Mouse (Mus musculus): ENCODE data around the gene Arid3a. TPM values are rescaled to one million over a fixed set of nuclear protein-coding genes. Genes with fewer than 3 reads are reported as not detected.

Arid3a gene
- polyA plus RNA-seq, 1 experiment = 6.7 TPM

GRCm38 (mm10) chr10:79997034-79997760, 70.4 kb downstream of the Arid3a start:
- Histone ChIP-seq H3K4me1 (ENCODE audit: control insufficient read depth, insufficient read depth, low read length) (no peaks in the 10 kb centered on the region), H3K27me3 (replicated peaks; ENCODE audit: control insufficient read depth, insufficient read depth, low read length) (no peaks in the 10 kb centered on the region), H3K36me3 (ENCODE audit: control insufficient read depth, insufficient read depth, low read length) (no peaks in the 10 kb centered on the region), H3K27ac (ENCODE audit: insufficient read depth, low read depth, low read length) (no peak overlapping the region), H3K4me3 (ENCODE audit: insufficient read depth, low read depth, low read length) (peak overlapping the region; percentile 57)
- TF ChIP-seq CTCF (conservative IDR thresholded peaks at IDR 0.05; ENCODE audit: insufficient read depth, insufficient read length, low read depth, low read length) = no peak
- TF ChIP-seq POLR2A (IDR thresholded peaks at IDR 0.05; ENCODE audit: low read depth, low read length) = no peak
- 1% methylated on average over 35 of the region's 35 CpGs for WGBS
- peak; percentile 76 for DNase-seq

- TF ChIP-seq POLR2A (IDR thresholded peaks at IDR 0.05; ENCODE audit: low read depth, low read length) = no peak
- no peak overlapping the region for H3K27ac ChIP-seq (ENCODE audit: insufficient read depth, low read depth, low read length)
- no peaks in the 10 kb centered on the region for H3K36me3 ChIP-seq (ENCODE audit: control insufficient read depth, insufficient read depth, low read length)
- H3K4me3 ChIP-seq (ENCODE audit: insufficient read depth, low read depth, low read length) = no peak overlapping the region
- no peak for DNase-seq
- H3K4me1 ChIP-seq (ENCODE audit: control insufficient read depth, insufficient read depth, low read length) = no peaks in the 10 kb centered on the region
- H3K27me3 ChIP-seq (replicated peaks; ENCODE audit: control insufficient read depth, insufficient read depth, low read length) = no peaks in the 10 kb centered on the region
- WGBS = 37% methylated on average over 15 of the region's 15 CpGs
These were observed 71.0 kb downstream of the Arid3a start for GRCm38 (mm10) chr10:79997819-79998218.

- TF ChIP-seq CTCF (conservative IDR thresholded peaks at IDR 0.05; ENCODE audit: insufficient read depth, insufficient read length, low read depth, low read length) (no peak), POLR2A (IDR thresholded peaks at IDR 0.05; ENCODE audit: low read depth, low read length) (no peak)
- no peak for DNase-seq
- Histone ChIP-seq H3K4me3 (ENCODE audit: insufficient read depth, low read depth, low read length) (no peak overlapping the region), H3K36me3 (ENCODE audit: control insufficient read depth, insufficient read depth, low read length) (no peaks in the 10 kb centered on the region), H3K27ac (ENCODE audit: insufficient read depth, low read depth, low read length) (no peak overlapping the region), H3K4me1 (ENCODE audit: control insufficient read depth, insufficient read depth, low read length) (no peaks in the 10 kb centered on the region), H3K27me3 (replicated peaks; ENCODE audit: control insufficient read depth, insufficient read depth, low read length) (no peaks in the 10 kb centered on the region)
- 90% methylated on average over 9 of the region's 9 CpGs for WGBS
These were observed 75.1 kb downstream of the Arid3a start for GRCm38 (mm10) chr10:80001945-80002344.

- no peak overlapping the region; the same call in 1 of the 2 replicates for H3K27ac ChIP-seq (ENCODE audit: insufficient read depth, low read depth, low read length)
- H3K36me3 ChIP-seq (ENCODE audit: control insufficient read depth, insufficient read depth, low read length) = no peaks in the 10 kb centered on the region
- 64% methylated on average over 21 of the region's 21 CpGs for WGBS
- TF ChIP-seq CTCF (conservative IDR thresholded peaks at IDR 0.05; ENCODE audit: insufficient read depth, insufficient read length, low read depth, low read length) (no peak), POLR2A (IDR thresholded peaks at IDR 0.05; ENCODE audit: low read depth, low read length) (no peak)
- H3K27me3 ChIP-seq (replicated peaks; ENCODE audit: control insufficient read depth, insufficient read depth, low read length) = no peaks in the 10 kb centered on the region
- no peak for DNase-seq
- no peak overlapping the region for H3K4me3 ChIP-seq (ENCODE audit: insufficient read depth, low read depth, low read length)
- no peaks in the 10 kb centered on the region for H3K4me1 ChIP-seq (ENCODE audit: control insufficient read depth, insufficient read depth, low read length)
These were observed 76.0 kb downstream of the Arid3a start for GRCm38 (mm10) chr10:80002829-80003228.

GRCm38 (mm10) chr10:80003374-80004232, 76.8 kb downstream of the Arid3a start:
- H3K4me1 ChIP-seq (ENCODE audit: control insufficient read depth, insufficient read depth, low read length) = no peaks in the 10 kb centered on the region
- H3K27ac ChIP-seq (ENCODE audit: insufficient read depth, low read depth, low read length) = no peak overlapping the region; the same call in 1 of the 2 replicates
- TF ChIP-seq POLR2A (IDR thresholded peaks at IDR 0.05; ENCODE audit: low read depth, low read length) (no peak), CTCF (conservative IDR thresholded peaks at IDR 0.05; ENCODE audit: insufficient read depth, insufficient read length, low read depth, low read length) (no peak)
- 64% methylated on average over 9 of the region's 9 CpGs for WGBS
- DNase-seq = peak; percentile 63
- H3K36me3 ChIP-seq (ENCODE audit: control insufficient read depth, insufficient read depth, low read length) = no peaks in the 10 kb centered on the region
- no peaks in the 10 kb centered on the region for H3K27me3 ChIP-seq (replicated peaks; ENCODE audit: control insufficient read depth, insufficient read depth, low read length)
- no peak overlapping the region for H3K4me3 ChIP-seq (ENCODE audit: insufficient read depth, low read depth, low read length)

- TF ChIP-seq CTCF (conservative IDR thresholded peaks at IDR 0.05; ENCODE audit: insufficient read depth, insufficient read length, low read depth, low read length) (no peak), POLR2A (IDR thresholded peaks at IDR 0.05; ENCODE audit: low read depth, low read length) (no peak)
- Histone ChIP-seq H3K36me3 (ENCODE audit: control insufficient read depth, insufficient read depth, low read length) (no peaks in the 10 kb centered on the region), H3K27ac (ENCODE audit: insufficient read depth, low read depth, low read length) (no peak overlapping the region), H3K4me1 (ENCODE audit: control insufficient read depth, insufficient read depth, low read length) (no peaks in the 10 kb centered on the region), H3K27me3 (replicated peaks; ENCODE audit: control insufficient read depth, insufficient read depth, low read length) (no peaks in the 10 kb centered on the region), H3K4me3 (ENCODE audit: insufficient read depth, low read depth, low read length) (no peak overlapping the region)
- WGBS = 84% methylated on average over 8 of the region's 8 CpGs
- DNase-seq = no peak
These were observed 77.4 kb downstream of the Arid3a start for GRCm38 (mm10) chr10:80004233-80004705.

Other genes starting within 250 kb of the Arid3a start
- 159 and 183 TPM in 2 replicates for gene Cdc34, start 244.8 kb upstream of the Arid3a start, polyA plus RNA-seq (2012; rRNA removed)
- 0.34 and 0.94 TPM in 2 replicates for gene Gzmm, start 238.0 kb upstream of the Arid3a start, polyA plus RNA-seq (2012; rRNA removed)
- gene Bsg, start 222.6 kb upstream of the Arid3a start, polyA plus RNA-seq (2012; rRNA removed) = 825 and 914 TPM in 2 replicates
- 1.5 and 1.9 TPM in 2 replicates for gene Hcn2, start 210.4 kb upstream of the Arid3a start, polyA plus RNA-seq (2012; rRNA removed)
- gene Polrmt, start 180.5 kb upstream of the Arid3a start, polyA plus RNA-seq (2012; rRNA removed) = 66.3 and 77.9 TPM in 2 replicates
- gene Fgf22, start 172.0 kb upstream of the Arid3a start, polyA plus RNA-seq (2012; rRNA removed) = not detected in 2 replicates
- 90.2 and 122 TPM in 2 replicates for gene Rnf126, start 160.1 kb upstream of the Arid3a start, polyA plus RNA-seq (2012; rRNA removed)
- 17.0 and 24.1 TPM in 2 replicates for gene Fstl3, start 149.8 kb upstream of the Arid3a start, polyA plus RNA-seq (2012; rRNA removed)
- gene Prss57, start 136.1 kb upstream of the Arid3a start, polyA plus RNA-seq (2012; rRNA removed) = 0.03 and 0.08 TPM in 2 replicates
- 110 and 121 TPM in 2 replicates for gene Palm, start 133.5 kb upstream of the Arid3a start, polyA plus RNA-seq (2012; rRNA removed)
- gene Misp, start 106.1 kb upstream of the Arid3a start, polyA plus RNA-seq (2012; rRNA removed) = 17.9 and 19.9 TPM in 2 replicates
- 184 and 198 TPM in 2 replicates for gene Ptbp1, start 72.6 kb upstream of the Arid3a start, polyA plus RNA-seq (2012; rRNA removed)
- gene Prtn3, start 52.6 kb upstream of the Arid3a start, polyA plus RNA-seq (2012; rRNA removed) = 0.67 and 0.99 TPM in 2 replicates
- 2.7 and 3.2 TPM in 2 replicates for gene Plppr3, start 52.4 kb upstream of the Arid3a start, polyA plus RNA-seq (2012; rRNA removed)
- gene Elane, start 40.8 kb upstream of the Arid3a start, polyA plus RNA-seq (2012; rRNA removed) = 0.10 TPM in 1 of 2 replicates, not detected in the other
- 1,335 and 2,389 TPM in 2 replicates for gene Cfd, start 36.2 kb upstream of the Arid3a start, polyA plus RNA-seq (2012; rRNA removed)
- 57.1 and 75.4 TPM in 2 replicates for gene Med16, start 18.1 kb upstream of the Arid3a start, polyA plus RNA-seq (2012; rRNA removed)
- not detected in 2 replicates for gene Gm26602, start 16.2 kb upstream of the Arid3a start, polyA plus RNA-seq (2012; rRNA removed)
- 5.6 and 9.2 TPM in 2 replicates for gene Kiss1r, start 10.1 kb upstream of the Arid3a start, polyA plus RNA-seq (2012; rRNA removed)
- gene R3hdm4, start 5.8 kb upstream of the Arid3a start, polyA plus RNA-seq (2012; rRNA removed) = 146 and 154 TPM in 2 replicates
- gene Wdr18, start 33.1 kb downstream of the Arid3a start, polyA plus RNA-seq (2012; rRNA removed) = 60.4 and 67.5 TPM in 2 replicates
- gene Grin3b, start 43.7 kb downstream of the Arid3a start, polyA plus RNA-seq (2012; rRNA removed) = 1.6 and 2.0 TPM in 2 replicates
- gene Tmem259, start 57.3 kb downstream of the Arid3a start, polyA plus RNA-seq (2012; rRNA removed) = 262 and 316 TPM in 2 replicates
- gene Cnn2, start 61.5 kb downstream of the Arid3a start, polyA plus RNA-seq (2012; rRNA removed) = 52.3 and 55.5 TPM in 2 replicates
- 10.6 and 11.8 TPM in 2 replicates for gene Abca7, start 69.5 kb downstream of the Arid3a start, polyA plus RNA-seq (2012; rRNA removed)
- gene Arhgap45, start 89.6 kb downstream of the Arid3a start, polyA plus RNA-seq (2012; rRNA removed) = 9.6 and 25.5 TPM in 2 replicates
- gene Polr2e, start 112.8 kb downstream of the Arid3a start, polyA plus RNA-seq (2012; rRNA removed) = 230 and 235 TPM in 2 replicates
- gene Gpx4, start 120.1 kb downstream of the Arid3a start, polyA plus RNA-seq (2012; rRNA removed) = 1,431 and 1,557 TPM in 2 replicates
- gene Sbno2, start 178.5 kb downstream of the Arid3a start, polyA plus RNA-seq (2012; rRNA removed) = 27.7 and 30.8 TPM in 2 replicates
- 114 and 117 TPM in 2 replicates for gene Stk11, start 188.8 kb downstream of the Arid3a start, polyA plus RNA-seq (2012; rRNA removed)
- gene Atp5d, start 211.6 kb downstream of the Arid3a start, polyA plus RNA-seq (2012; rRNA removed) = 1,948 and 2,036 TPM in 2 replicates
- gene Cbarp, start 213.8 kb downstream of the Arid3a start, polyA plus RNA-seq (2012; rRNA removed) = 8.1 and 8.7 TPM in 2 replicates
- 65.6 and 67.0 TPM in 2 replicates for gene Midn, start 221.2 kb downstream of the Arid3a start, polyA plus RNA-seq (2012; rRNA removed)
- 86.7 and 87.8 TPM in 2 replicates for gene Cirbp, start 238.9 kb downstream of the Arid3a start, polyA plus RNA-seq (2012; rRNA removed)
- 7.9 and 11.2 TPM in 2 replicates for gene 1600002K03Rik, start 245.9 kb downstream of the Arid3a start, polyA plus RNA-seq (2012; rRNA removed)